Mouse (Mus musculus) lung, adult 2 months (tissue): ENCODE results near the gene Ccser1. TPM values are rescaled to one million over a fixed set of nuclear protein-coding genes. Genes with fewer than 3 reads are reported as not detected.

Experiments used
- DNase-seq: peaks from one replicate; pipeline ENCODE4 v3.0.0; 2022
- H3K4me1 ChIP-seq: fragments of 200-500 bp; 2 replicates; pipeline ENCODE4 v1.6.1; 2011; ENCODE audit warnings: low read length; ENCODE audit not compliant: control insufficient read depth, insufficient read depth
- H3K4me3 ChIP-seq: fragments of 200-500 bp; replicated peaks from 2 replicates; pipeline ENCODE3; 2011; ENCODE audit warnings: low read depth, mild to moderate bottlenecking, control low read depth, low read length; ENCODE audit errors: extremely low read depth
- CTCF ChIP-seq: fragments of 200-500 bp; IDR thresholded peaks from 2 replicates; pipeline ENCODE4 v1.5.1; 2011; ENCODE audit warnings: mild to moderate bottlenecking, low read length, control low read depth; ENCODE audit not compliant: insufficient read depth
- POLR2A ChIP-seq: fragments of 200-500 bp; IDR thresholded peaks from 2 replicates; pipeline ENCODE4 v1.6.1; 2011; ENCODE audit warnings: low read depth, mild to moderate bottlenecking, control low read depth, low read length, borderline replicate concordance; ENCODE audit errors: extremely low read depth
- WGBS: fragments of 180-500 bp; shearing (Covaris S2); methylation state at CpG from one replicate; pipeline ENCODE4 v1.1.7; 2018; 5-methylcytosine and 5-hydroxymethylcytosine counted together
- polyA plus RNA-seq: library from polyadenylated mRNA; depleted of rRNA; stranded (reverse); fragments of >200 nt; gene quantifications from 2 replicates; pipeline ENCODE4 v1.2.3, GENCODE M21; 2012

The Ccser1 gene
- polyA plus RNA-seq, 1 experiment = 5.6 TPM

DNA sequence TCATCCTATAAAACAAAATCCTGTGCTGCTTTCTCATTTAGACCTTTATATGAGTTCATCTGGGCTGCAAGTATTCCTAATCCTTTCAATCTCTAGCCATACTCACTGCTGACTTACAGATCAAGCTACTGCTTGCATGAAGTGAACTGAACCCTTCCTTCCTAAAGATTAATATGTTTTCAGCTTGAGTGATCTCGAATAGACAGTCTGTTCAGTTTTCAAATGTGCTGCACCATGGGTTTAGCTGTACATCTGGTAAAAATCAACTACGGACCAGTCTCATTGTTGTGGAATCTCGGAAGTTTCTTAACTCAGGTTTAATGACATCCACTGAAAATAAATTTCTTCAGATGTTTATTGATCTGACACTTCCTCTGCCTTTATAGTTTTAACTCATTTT, 620.8 kb downstream of the Ccser1 start:
- TF ChIP-seq POLR2A (no peak), CTCF (no peak)
- DNase-seq = no peak
- WGBS = 72% methylated on average over 3 of the region's 3 CpGs
- Histone ChIP-seq H3K4me3 (no peak overlapping the region), H3K4me1 (no peaks in the 10 kb centered on the region)

DNA sequence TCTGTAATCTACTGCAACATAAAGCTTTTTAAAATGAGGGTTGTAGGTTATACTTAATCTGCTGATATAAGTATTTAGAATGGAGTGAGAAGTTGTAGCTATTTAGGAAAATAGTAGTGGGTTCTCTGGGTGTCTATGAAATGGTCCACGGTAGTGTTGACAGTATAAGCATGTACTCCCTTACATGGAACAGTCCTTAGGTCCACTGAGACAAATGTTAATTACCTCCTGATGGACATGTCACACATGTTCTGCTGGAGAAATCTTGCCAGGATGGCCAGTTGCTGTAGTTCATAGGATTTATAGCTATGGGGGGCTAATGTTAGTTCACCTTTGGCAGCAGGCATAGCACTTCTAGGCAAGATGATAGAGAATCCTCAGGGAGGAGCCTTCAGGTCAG, 625.4 kb downstream of the Ccser1 start:
- no peak overlapping the region for H3K4me3 ChIP-seq
- H3K4me1 ChIP-seq = no peaks in the 10 kb centered on the region
- DNase-seq = no peak
- WGBS = 66% methylated on average over 1 of the region's 1 CpGs
- TF ChIP-seq CTCF (no peak), POLR2A (no peak)

DNA sequence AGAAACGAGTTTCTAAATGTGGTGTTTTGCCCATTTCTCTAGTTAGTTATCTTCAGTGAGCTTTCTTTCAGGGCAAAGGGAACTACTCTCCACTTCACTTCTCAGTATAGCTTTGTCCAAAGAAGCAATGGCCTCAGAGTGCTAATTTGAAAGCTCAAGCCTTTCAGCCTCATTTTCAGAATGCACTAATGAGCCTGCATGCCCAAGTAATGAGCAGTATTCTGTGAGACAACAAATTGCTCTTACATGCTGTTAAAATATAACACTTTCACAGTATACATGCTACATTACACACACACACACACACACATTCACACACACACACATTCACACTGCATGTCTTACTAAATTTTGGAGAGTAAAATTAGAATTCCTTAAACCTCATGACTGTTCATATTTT, 637.6 kb downstream of the Ccser1 start:
- 67% methylated on average over 1 of the region's 1 CpGs for WGBS
- TF ChIP-seq POLR2A (no peak), CTCF (no peak)
- no peak for DNase-seq
- Histone ChIP-seq H3K4me3 (no peak overlapping the region), H3K4me1 (no peaks in the 10 kb centered on the region)

- no peak overlapping the region for H3K4me3 ChIP-seq
- DNase-seq = no peak
- TF ChIP-seq CTCF = no peak
- WGBS = 85% methylated on average over 1 of the region's 1 CpGs
- H3K4me1 ChIP-seq = no peaks in the 10 kb centered on the region
Observed at GRCm38 (mm10) chr6:61876302-61876701, 696.2 kb downstream of the Ccser1 start.

DNA sequence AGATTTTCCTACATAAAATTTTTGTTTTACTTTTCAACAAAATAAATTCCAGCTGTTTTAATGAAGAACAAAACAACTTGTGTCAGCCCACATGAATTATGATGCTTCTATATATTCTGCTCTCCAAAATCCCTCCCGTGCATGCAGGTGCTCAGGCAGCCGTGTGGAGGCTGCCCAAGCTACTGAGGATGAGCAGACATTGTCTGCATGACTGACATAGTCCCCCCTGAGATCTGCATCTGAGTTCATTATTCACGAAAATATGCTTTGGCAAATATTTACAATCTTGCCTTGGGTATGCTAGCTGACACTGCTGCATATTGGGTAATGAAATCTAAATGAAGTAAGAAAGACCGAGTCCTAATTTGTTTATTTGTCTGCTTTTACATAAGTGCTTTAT, 718.1 kb downstream of the Ccser1 start:
- Histone ChIP-seq H3K4me1 (no peaks in the 10 kb centered on the region), H3K4me3 (no peak overlapping the region)
- TF ChIP-seq CTCF (no peak), POLR2A (no peak)
- 67% methylated on average over 4 of the region's 4 CpGs for WGBS
- DNase-seq = no peak

DNA sequence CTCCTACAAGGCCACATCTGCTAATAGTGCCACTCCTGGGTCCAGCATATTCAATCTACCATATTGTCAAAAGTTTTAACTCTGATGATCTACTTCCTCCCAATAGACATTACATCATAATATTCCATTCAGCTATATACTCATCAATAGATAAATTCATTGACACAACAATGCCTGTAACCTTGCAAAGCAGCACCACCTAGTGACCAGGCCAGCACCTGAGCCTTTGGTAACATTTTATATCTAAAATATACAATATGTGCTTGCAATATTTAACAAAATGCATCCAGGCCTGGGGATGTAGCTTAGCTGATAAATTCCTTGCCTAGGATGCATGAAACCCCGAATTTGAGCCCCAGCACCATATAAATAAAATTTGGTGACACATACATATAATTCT, 722.6 kb downstream of the Ccser1 start:
- Histone ChIP-seq H3K4me3 (no peak overlapping the region), H3K4me1 (no peaks in the 10 kb centered on the region)
- TF ChIP-seq CTCF (0 out of 2 replicates have a peak, but pooled peaks have one; percentile 14), POLR2A (no peak)
- no peak for DNase-seq
- 13% methylated on average over 1 of the region's 1 CpGs for WGBS

DNA sequence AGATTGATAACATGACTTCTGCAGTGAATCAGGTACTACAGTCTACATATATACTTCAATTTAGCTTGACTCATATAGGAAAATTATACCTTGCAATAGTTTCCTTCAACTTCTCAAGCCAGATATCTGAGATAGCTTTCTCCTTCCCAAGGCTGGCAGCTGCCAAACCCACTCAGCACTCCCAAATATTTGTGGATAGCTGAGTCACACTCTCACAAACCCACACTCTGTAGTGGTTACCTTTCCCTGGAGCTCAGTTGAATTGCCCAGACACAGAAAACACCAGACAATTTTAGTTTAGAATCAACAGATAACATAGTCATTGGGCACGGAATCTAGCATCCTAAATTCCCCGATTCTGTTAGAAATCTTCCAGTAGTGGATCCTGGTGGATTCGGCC, 732.8 kb downstream of the Ccser1 start:
- H3K4me3 ChIP-seq = no peak overlapping the region
- 80% methylated on average over 3 of the region's 3 CpGs for WGBS
- H3K4me1 ChIP-seq = no peaks in the 10 kb centered on the region
- no peak for TF ChIP-seq POLR2A
- no peak for TF ChIP-seq CTCF
- DNase-seq = no peak

GRCm38 (mm10) chr6:61931622-61932021, 751.5 kb downstream of the Ccser1 start:
- Histone ChIP-seq H3K4me3 (no peak overlapping the region), H3K4me1 (no peaks in the 10 kb centered on the region)
- 64% methylated on average over 1 of the region's 1 CpGs for WGBS
- DNase-seq = no peak
- no peak for TF ChIP-seq POLR2A
- TF ChIP-seq CTCF = no peak

DNA sequence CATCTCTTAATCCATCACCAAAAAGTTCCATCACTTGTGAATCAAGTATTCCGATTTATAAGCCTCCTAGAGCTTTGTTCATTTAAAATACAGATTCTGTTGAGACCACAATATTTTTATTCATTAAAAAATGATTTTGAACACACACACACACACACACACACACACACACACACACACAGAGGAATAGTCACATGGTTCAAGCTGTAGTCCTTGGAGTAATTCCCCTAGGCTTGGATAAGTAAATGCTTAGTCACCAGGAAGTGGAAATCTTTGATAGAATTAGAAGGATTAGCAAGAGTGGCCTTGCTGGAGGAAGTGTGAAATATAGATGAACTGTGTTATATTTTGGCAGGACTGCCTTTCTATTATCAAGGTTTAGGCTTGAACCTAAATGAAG, 756.5 kb downstream of the Ccser1 start:
- no peak for DNase-seq

GRCm38 (mm10) chr6:61939236-61939635, 759.1 kb downstream of the Ccser1 start:
- DNase-seq = no peak
- TF ChIP-seq CTCF (no peak), POLR2A (no peak)
- WGBS = 71% methylated on average over 1 of the region's 1 CpGs

More for the DNA sequence above, 756.5 kb downstream of the Ccser1 start:
- TF ChIP-seq CTCF = no peak
- no peak for TF ChIP-seq POLR2A
- no peaks in the 10 kb centered on the region for H3K4me1 ChIP-seq
- no peak overlapping the region for H3K4me3 ChIP-seq
- 93% methylated on average over 1 of the region's 1 CpGs for WGBS

DNA sequence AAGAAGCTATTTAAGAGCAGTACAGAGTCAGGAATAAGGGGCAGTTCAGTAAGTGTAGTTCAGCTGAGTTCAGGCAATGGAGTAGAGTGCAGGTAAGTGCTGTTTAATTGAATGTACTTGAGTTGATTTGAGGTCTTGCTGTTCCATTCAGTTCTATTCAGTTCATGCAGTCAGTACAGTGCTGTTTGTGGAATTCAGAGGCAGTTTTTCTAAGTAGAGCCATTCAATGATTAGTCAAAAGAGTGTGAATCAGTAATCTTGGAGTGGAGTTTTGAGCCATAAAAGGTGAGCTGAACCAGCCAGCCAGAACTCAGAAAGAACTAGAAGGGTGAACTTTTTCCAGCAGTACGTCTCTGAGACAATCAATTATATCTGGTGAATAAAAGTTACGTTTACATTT, 773.6 kb downstream of the Ccser1 start:
- 83% methylated on average over 2 of the region's 2 CpGs for WGBS
- no peak for DNase-seq
- H3K4me1 ChIP-seq = no peaks in the 10 kb centered on the region
- no peak for TF ChIP-seq POLR2A
- TF ChIP-seq CTCF = no peak
- no peak overlapping the region for H3K4me3 ChIP-seq

More at GRCm38 (mm10) chr6:61939236-61939635, 759.1 kb downstream of the Ccser1 start:
- no peaks in the 10 kb centered on the region for H3K4me1 ChIP-seq
- no peak overlapping the region for H3K4me3 ChIP-seq
